Mouse (Mus musculus) liver, embryonic 15.5 days (tissue): ENCODE data around the gene Pacrg. TPM values are rescaled to one million over a fixed set of nuclear protein-coding genes. Genes with fewer than 3 reads are reported as not detected.

Source experiments
- ATAC-seq: fragments of 200-750 bp; cut with Nextera tagmentation; 2 replicates; pipeline ENCODE4 v1.8.0; 2017; ENCODE audit warnings: moderate number of reproducible peaks, mild to moderate bottlenecking, moderate library complexity; ENCODE audit not compliant: insufficient read depth
- H3K27ac ChIP-seq: fragments of 300-500 bp; sonication (generic); replicated peaks from 2 replicates; pipeline ENCODE4 v1.5.1; 2015; ENCODE audit warnings: mild to moderate bottlenecking, inconsistent platforms
- H3K27me3 ChIP-seq: fragments of 300-500 bp; sonication (generic); 2 replicates; pipeline ENCODE4 v1.6.1; 2015; ENCODE audit warnings: mild to moderate bottlenecking, inconsistent platforms
- H3K36me3 ChIP-seq: fragments of 300-500 bp; sonication (generic); replicated peaks from 2 replicates; pipeline ENCODE4 v1.6.1; 2015; ENCODE audit warnings: moderate library complexity, mild to moderate bottlenecking, inconsistent platforms
- H3K4me1 ChIP-seq: fragments of 300-500 bp; sonication (generic); replicated peaks from 2 replicates; pipeline ENCODE4 v1.6.1; 2015; ENCODE audit warnings: inconsistent platforms
- H3K4me2 ChIP-seq: fragments of 300-500 bp; sonication (generic); 2 replicates; pipeline ENCODE4 v1.6.1; 2015; ENCODE audit warnings: moderate library complexity, mild to moderate bottlenecking, inconsistent platforms
- H3K4me3 ChIP-seq: fragments of 300-500 bp; sonication (generic); replicated peaks from 2 replicates; pipeline ENCODE4 v1.5.1; 2015; ENCODE audit warnings: mild to moderate bottlenecking, inconsistent platforms
- H3K9ac ChIP-seq: fragments of 300-500 bp; sonication (generic); 2 replicates; pipeline ENCODE4 v1.6.1; 2015; ENCODE audit warnings: moderate library complexity, mild to moderate bottlenecking, inconsistent platforms
- H3K9me3 ChIP-seq: fragments of 300-500 bp; sonication (generic); replicated peaks from 2 replicates; pipeline ENCODE4 v1.6.1; 2016; ENCODE audit warnings: inconsistent platforms
- WGBS: fragments of 180-500 bp; shearing (Covaris S2); methylation state at CpG from one replicate; pipeline ENCODE4 v1.1.7; 2015; ENCODE audit warnings: mixed read lengths; ENCODE audit not compliant: insufficient replicate concordance; 5-methylcytosine and 5-hydroxymethylcytosine counted together
- polyA plus RNA-seq: library from polyadenylated mRNA; unstranded; fragments of >200 nt; fragmentation: Nextera tagmentation; extraction: Ambion mirVana; gene quantifications from 2 replicates; pipeline ENCODE4 v1.2.1, GENCODE M21; 2015

The Pacrg gene
- polyA plus RNA-seq, 1 experiment from 2014 or later, result not detected

DNA sequence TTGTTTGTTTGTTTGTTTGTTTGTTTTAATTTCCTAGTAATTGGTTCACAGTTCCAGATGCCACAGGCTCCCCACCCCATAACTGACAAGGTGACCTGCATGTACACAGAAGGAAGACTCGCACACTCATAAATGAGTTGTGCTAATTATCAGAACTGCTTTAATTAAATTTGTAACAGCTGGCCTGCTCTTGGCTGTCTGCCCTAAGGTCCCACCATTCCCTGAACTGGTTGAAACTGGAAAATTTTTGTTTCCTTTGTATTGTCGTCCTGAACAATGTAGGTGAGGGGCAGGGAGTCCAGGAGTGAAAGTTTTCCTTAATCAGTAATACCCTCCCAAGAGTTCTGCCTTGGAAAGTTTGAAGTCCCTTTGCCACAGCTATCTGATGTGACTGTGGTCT, 219.5 kb downstream of the Pacrg start:
- H3K36me3 ChIP-seq, result no peaks in the 10 kb centered on the region
- 47% methylated on average over 2 of the region's 2 CpGs for whole genome bisulfite sequencing
- no peaks in the 10 kb centered on the region for H3K27me3 ChIP-seq
- no peaks in the 10 kb centered on the region for H3K9me3 ChIP-seq
- no peak overlapping the region for H3K4me3 ChIP-seq
- no peak overlapping the region for H3K27ac ChIP-seq
- H3K9ac ChIP-seq, result no peak overlapping the region
- no peak overlapping the region for H3K4me2 ChIP-seq
- no peak for ATAC-seq
- no peaks in the 10 kb centered on the region for H3K4me1 ChIP-seq

GRCm38 (mm10) chr17:10619881-10620280, 220.2 kb downstream of the Pacrg start:
- no peak for ATAC-seq
- no peaks in the 10 kb centered on the region for H3K27me3 ChIP-seq
- H3K4me3 ChIP-seq, result no peak overlapping the region
- no peak overlapping the region for H3K27ac ChIP-seq
- no peaks in the 10 kb centered on the region for H3K9me3 ChIP-seq
- no peaks in the 10 kb centered on the region for H3K4me1 ChIP-seq
- H3K36me3 ChIP-seq, result no peaks in the 10 kb centered on the region
- no peak overlapping the region for H3K4me2 ChIP-seq
- WGBS, result 66% methylated on average over 3 of the region's 3 CpGs
- no peak overlapping the region for H3K9ac ChIP-seq

DNA sequence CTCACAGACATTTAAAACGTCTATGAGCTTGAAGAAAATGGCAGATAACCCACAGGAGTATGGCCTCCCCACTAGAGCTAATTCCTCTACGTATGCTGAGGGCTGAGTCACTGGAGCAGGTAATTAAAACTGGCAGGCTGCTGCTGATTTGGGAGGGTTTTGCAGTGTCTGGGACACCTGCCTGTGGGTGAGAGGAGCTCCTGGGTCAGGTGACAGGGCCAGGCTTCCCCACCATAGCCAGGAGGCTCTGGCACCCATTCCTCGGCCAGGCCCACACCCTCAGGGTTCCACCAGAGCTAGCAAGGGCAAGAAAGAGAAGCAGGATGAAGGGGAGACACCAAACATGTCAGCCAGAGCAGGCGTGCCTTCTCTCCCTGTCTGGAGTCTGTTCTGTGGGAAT, 222.5 kb downstream of the Pacrg start:
- Histone ChIP-seq H3K27me3 (no peaks in the 10 kb centered on the region), H3K36me3 (no peaks in the 10 kb centered on the region), H3K4me1 (no peaks in the 10 kb centered on the region), H3K9ac (no peak overlapping the region), H3K9me3 (no peaks in the 10 kb centered on the region), H3K4me2 (no peak overlapping the region), H3K4me3 (no peak overlapping the region), H3K27ac (no peak overlapping the region)
- WGBS, result 48% methylated on average over 4 of the region's 4 CpGs
- no peak for ATAC-seq

- Histone ChIP-seq H3K4me2 (no peak overlapping the region), H3K4me1 (no peaks in the 10 kb centered on the region), H3K36me3 (no peaks in the 10 kb centered on the region), H3K4me3 (no peak overlapping the region), H3K27me3 (no peaks in the 10 kb centered on the region), H3K9me3 (no peaks in the 10 kb centered on the region), H3K9ac (no peak overlapping the region), H3K27ac (no peak overlapping the region)
- no peak for ATAC-seq
- 66% methylated on average over 7 of the region's 7 CpGs for WGBS
These were observed 224.5 kb downstream of the Pacrg start for GRCm38 (mm10) chr17:10615611-10616010.

DNA sequence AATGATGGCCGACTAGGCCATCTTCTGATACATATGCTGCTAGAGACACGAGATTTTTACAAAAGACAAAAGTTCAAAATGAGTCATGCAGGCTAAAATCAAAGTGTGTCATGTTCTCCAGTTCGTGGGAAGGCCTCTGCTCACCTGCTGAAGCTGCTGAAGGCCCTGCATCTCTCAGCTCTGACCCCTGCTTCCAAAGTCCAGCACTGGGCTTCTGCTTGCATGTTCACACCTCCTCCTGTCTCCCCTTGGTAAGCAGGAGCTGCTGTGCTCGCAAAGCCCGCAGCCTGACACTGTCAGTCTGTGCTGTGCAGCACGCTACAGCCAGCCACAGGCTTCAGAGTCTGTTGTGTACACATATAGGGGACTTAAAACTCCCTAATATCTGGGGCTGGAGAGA, 225.4 kb downstream of the Pacrg start:
- Histone ChIP-seq H3K4me3 (no peak overlapping the region), H3K9ac (no peak overlapping the region), H3K27ac (no peak overlapping the region), H3K36me3 (no peaks in the 10 kb centered on the region), H3K27me3 (no peaks in the 10 kb centered on the region), H3K4me2 (no peak overlapping the region), H3K4me1 (no peaks in the 10 kb centered on the region), H3K9me3 (no peaks in the 10 kb centered on the region)
- no peak for ATAC-seq
- 51% methylated on average over 6 of the region's 6 CpGs for WGBS

GRCm38 (mm10) chr17:10611626-10612025, 228.5 kb downstream of the Pacrg start:
- Histone ChIP-seq H3K4me1 (no peaks in the 10 kb centered on the region), H3K9me3 (no peaks in the 10 kb centered on the region), H3K27me3 (no peaks in the 10 kb centered on the region), H3K9ac (no peak overlapping the region), H3K4me2 (no peak overlapping the region), H3K27ac (no peak overlapping the region), H3K36me3 (no peaks in the 10 kb centered on the region), H3K4me3 (no peak overlapping the region)
- WGBS, result 32% methylated on average over 3 of the region's 3 CpGs
- ATAC-seq, result no peak

- Histone ChIP-seq H3K27ac (no peak overlapping the region), H3K9me3 (no peaks in the 10 kb centered on the region), H3K4me3 (no peak overlapping the region), H3K4me2 (no peak overlapping the region), H3K36me3 (no peaks in the 10 kb centered on the region), H3K27me3 (no peaks in the 10 kb centered on the region), H3K4me1 (no peaks in the 10 kb centered on the region), H3K9ac (no peak overlapping the region)
- 52% methylated on average over 4 of the region's 4 CpGs for WGBS
- ATAC-seq, result no peak
These were observed 232.0 kb downstream of the Pacrg start for GRCm38 (mm10) chr17:10608146-10608545.

DNA sequence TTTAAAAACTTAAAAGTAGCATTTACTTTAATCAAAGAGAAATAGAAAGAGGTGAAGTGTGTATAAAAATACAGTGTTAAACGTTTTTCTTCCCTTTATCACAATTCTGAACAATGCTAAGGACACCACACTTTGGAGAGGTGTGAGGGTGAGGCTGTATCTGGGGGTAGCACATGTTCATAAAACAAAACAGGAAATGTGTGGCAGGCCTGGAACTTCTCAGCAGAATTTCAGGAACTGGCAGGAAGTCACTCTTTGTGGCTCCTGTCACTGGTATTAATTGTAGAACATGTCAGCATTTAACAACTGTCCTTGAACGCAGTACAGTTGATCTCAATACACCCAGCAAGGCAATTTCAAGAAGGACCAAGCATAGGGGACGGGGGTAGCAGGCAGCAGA, 234.0 kb downstream of the Pacrg start:
- ATAC-seq, result no peak
- no peaks in the 10 kb centered on the region for H3K27me3 ChIP-seq
- no peaks in the 10 kb centered on the region for H3K9me3 ChIP-seq
- no peak overlapping the region for H3K4me3 ChIP-seq
- H3K36me3 ChIP-seq, result no peaks in the 10 kb centered on the region
- no peak overlapping the region for H3K4me2 ChIP-seq
- H3K9ac ChIP-seq, result no peak overlapping the region
- 16% methylated on average over 3 of the region's 3 CpGs for WGBS
- H3K27ac ChIP-seq, result no peak overlapping the region
- no peaks in the 10 kb centered on the region for H3K4me1 ChIP-seq

DNA sequence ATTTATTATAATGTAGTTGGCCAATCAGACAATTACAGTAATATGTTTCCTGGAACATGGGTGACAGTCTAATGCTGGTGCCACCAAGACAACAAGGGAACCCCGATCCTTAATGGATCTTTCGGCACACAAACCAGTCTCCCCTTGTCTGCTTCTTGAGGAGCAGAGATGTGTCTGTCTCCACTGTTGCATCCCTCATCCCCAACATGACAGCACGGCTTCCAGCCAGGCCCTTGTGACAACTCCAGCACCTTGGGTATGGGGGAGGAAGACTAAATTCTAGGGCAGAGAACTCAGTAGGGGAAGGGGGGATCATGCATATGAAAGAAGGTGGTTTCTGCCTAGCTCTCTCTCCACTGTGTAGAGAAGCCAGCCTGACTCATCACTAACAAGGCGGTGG, 242.4 kb downstream of the Pacrg start:
- Histone ChIP-seq H3K9me3 (no peaks in the 10 kb centered on the region), H3K36me3 (no peaks in the 10 kb centered on the region), H3K27ac (no peak overlapping the region), H3K27me3 (no peaks in the 10 kb centered on the region), H3K4me2 (no peak overlapping the region), H3K4me3 (no peak overlapping the region), H3K4me1 (no peaks in the 10 kb centered on the region), H3K9ac (no peak overlapping the region)
- 71% methylated on average over 4 of the region's 4 CpGs for WGBS
- ATAC-seq, result no peak

GRCm38 (mm10) chr17:10589604-10590003, 250.5 kb downstream of the Pacrg start:
- no peak for ATAC-seq
- H3K27me3 ChIP-seq, result no peaks in the 10 kb centered on the region

GRCm38 (mm10) chr17:10588922-10589400, 251.2 kb downstream of the Pacrg start:
- Histone ChIP-seq H3K36me3 (no peaks in the 10 kb centered on the region), H3K27me3 (no peaks in the 10 kb centered on the region), H3K4me1 (no peaks in the 10 kb centered on the region), H3K4me2 (no peak overlapping the region), H3K9me3 (no peaks in the 10 kb centered on the region), H3K4me3 (no peak overlapping the region), H3K9ac (no peak overlapping the region), H3K27ac (no peak overlapping the region)
- no peak for ATAC-seq
- whole genome bisulfite sequencing, result 72% methylated on average over 7 of the region's 7 CpGs

More at GRCm38 (mm10) chr17:10589604-10590003, 250.5 kb downstream of the Pacrg start:
- Histone ChIP-seq H3K9me3 (no peaks in the 10 kb centered on the region), H3K36me3 (no peaks in the 10 kb centered on the region), H3K4me2 (no peak overlapping the region), H3K4me3 (no peak overlapping the region), H3K4me1 (no peaks in the 10 kb centered on the region), H3K27ac (no peak overlapping the region), H3K9ac (no peak overlapping the region)
- WGBS, result 69% methylated on average over 7 of the region's 7 CpGs

- Histone ChIP-seq H3K27ac (no peak overlapping the region), H3K36me3 (no peaks in the 10 kb centered on the region), H3K9me3 (no peaks in the 10 kb centered on the region), H3K4me3 (no peak overlapping the region), H3K4me2 (no peak overlapping the region), H3K4me1 (no peaks in the 10 kb centered on the region), H3K9ac (no peak overlapping the region), H3K27me3 (no peaks in the 10 kb centered on the region)
- WGBS, result 58% methylated on average over 3 of the region's 3 CpGs
- no peak for ATAC-seq
These were observed 256.8 kb downstream of the Pacrg start for GRCm38 (mm10) chr17:10583301-10583700.
